Mouse (Mus musculus) testis, adult 2 months (tissue): ENCODE measurements at regions not wholly inside any gene's neighbourhood (a gene's known extent, or its start where the extent isn't known, plus 50 kb on each side); places are given as distances from the start of the nearest gene placed in this dataset.

Source experiments
- H3K27ac ChIP-seq: fragments of 200-500 bp; 2 replicates; pipeline ENCODE4 v1.5.1; 2012; ENCODE audit warnings: low read depth, low read length; ENCODE audit not compliant: control insufficient read depth, insufficient read depth
- H3K27me3 ChIP-seq: fragments of 200-500 bp; 2 replicates; pipeline ENCODE4 v1.6.1; 2012; ENCODE audit warnings: mild to moderate bottlenecking, low read length, moderate library complexity; ENCODE audit not compliant: control insufficient read depth, insufficient read depth
- H3K36me3 ChIP-seq: fragments of 200-500 bp; 2 replicates; pipeline ENCODE4 v1.6.1; 2012; ENCODE audit warnings: mild to moderate bottlenecking, low read length; ENCODE audit not compliant: control insufficient read depth, insufficient read depth
- H3K4me1 ChIP-seq: fragments of 200-500 bp; 2 replicates; pipeline ENCODE4 v1.6.1; 2012; ENCODE audit warnings: low read length; ENCODE audit not compliant: control insufficient read depth, insufficient read depth
- H3K4me3 ChIP-seq: fragments of 200-500 bp; 2 replicates; pipeline ENCODE4 v1.5.1; 2012; ENCODE audit warnings: low read depth, mild to moderate bottlenecking, low read length, moderate library complexity, mixed read lengths; ENCODE audit not compliant: control insufficient read depth
- CTCF ChIP-seq: fragments of 200-500 bp; IDR thresholded peaks from 2 replicates; pipeline ENCODE4 v1.5.1; 2012; ENCODE audit warnings: low read depth, mild to moderate bottlenecking, inconsistent platforms, low read length, moderate library complexity; ENCODE audit not compliant: control insufficient read depth, insufficient read depth, insufficient replicate concordance
- POLR2A ChIP-seq: fragments of 200-500 bp; IDR thresholded peaks from 2 replicates; pipeline ENCODE4 v1.6.1; 2012; ENCODE audit warnings: low read depth, mild to moderate bottlenecking, inconsistent platforms, low read length, moderate library complexity; ENCODE audit not compliant: control insufficient read depth

GRCm38 (mm10) chr9:47054595-47054994, 56.1 kb downstream of the Gm4791 start:
- peaks cover 6% of the 10 kb centered on the region for H3K4me1 ChIP-seq
- H3K36me3 ChIP-seq, result no peaks in the 10 kb centered on the region
- TF ChIP-seq CTCF, result peak; percentile 79; the same call in 1 of the 2 replicates
- TF ChIP-seq POLR2A, result no peak
- H3K27me3 ChIP-seq, result no peaks in the 10 kb centered on the region
- H3K27ac ChIP-seq, result no peak overlapping the region
- H3K4me3 ChIP-seq, result peak overlapping the region; percentile 82

DNA sequence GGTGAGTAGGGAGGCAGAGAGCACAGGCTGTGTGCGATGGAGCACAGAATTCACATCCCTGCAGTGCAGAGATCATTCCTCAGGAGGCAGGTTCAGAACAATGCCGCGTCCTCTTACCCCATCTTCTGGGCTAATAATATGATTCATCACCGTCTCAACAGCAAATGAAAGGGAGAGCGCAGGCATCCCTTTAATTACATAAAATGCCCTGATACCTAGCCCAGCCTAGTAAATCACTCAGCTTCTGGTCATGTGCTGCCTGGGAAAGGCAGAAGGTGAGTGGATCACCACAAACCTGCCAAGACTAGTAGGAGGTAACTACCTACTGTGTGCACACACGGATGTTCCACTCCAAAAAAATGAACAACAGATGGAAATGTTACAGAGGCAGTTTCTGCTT, 57.0 kb downstream of the Gm4791 start:
- Histone ChIP-seq H3K27me3 (no peaks in the 10 kb centered on the region), H3K27ac (no peak overlapping the region), H3K36me3 (no peaks in the 10 kb centered on the region), H3K4me1 (peaks cover 6% of the 10 kb centered on the region), H3K4me3 (no peak overlapping the region)
- TF ChIP-seq POLR2A, result no peak
- no peak for TF ChIP-seq CTCF

DNA sequence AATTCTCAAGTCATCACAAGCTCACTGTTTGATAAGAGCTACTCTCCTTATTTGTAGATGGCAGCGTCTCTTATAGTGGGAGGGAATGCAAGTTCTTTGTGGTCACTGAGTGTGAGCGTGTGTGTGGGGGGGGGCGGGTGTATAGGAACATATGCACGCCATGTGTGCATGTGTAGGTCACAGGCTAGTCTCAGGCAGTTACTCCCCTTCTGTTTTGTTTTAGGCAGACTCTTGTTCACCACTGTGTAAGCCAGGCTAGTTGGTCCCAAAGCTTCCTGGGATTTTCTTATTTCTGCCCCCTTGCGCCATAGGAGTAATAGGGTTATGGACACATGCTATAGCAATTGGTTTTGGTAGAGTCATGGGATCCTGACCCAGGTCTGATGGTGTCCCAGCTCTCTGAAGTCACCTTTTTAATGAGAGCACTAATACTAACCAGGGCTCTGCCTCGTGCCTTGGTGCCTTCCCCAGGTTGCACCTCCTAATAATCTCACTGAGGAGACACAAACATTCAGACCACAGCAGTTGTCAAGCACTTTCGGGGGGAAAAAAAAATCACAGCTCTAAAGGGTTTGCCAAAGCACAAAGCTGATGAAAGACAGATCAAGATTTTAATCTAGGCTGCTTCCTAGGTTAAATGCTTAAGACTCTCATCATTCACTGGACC, 60.9 kb downstream of the Gm4791 start:
- no peaks in the 10 kb centered on the region for H3K36me3 ChIP-seq
- H3K27me3 ChIP-seq, result no peaks in the 10 kb centered on the region
- H3K4me1 ChIP-seq, result peaks cover 4% of the 10 kb centered on the region
- TF ChIP-seq CTCF (no peak), POLR2A (no peak)
- H3K27ac ChIP-seq, result no peak overlapping the region
- H3K4me3 ChIP-seq, result no peak overlapping the region

DNA sequence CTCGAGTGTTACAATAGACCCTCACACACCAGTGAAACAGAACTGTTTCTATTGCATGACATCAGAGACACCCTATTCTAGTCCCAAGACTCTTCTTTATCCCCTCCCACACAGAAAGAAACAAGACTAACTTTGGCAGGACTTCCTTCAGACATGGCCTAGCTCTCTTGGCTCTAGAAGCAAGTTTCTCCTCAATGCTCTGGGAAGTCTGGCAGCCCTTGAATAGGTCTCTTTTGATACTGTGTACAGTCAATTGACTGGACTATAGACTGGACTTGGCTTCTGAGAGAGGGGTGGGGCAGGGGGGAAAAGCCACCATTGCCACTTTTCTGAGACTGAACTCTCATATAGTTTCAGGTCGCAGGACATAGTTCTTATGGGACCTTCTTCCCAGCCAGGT, 62.2 kb downstream of the Gm4791 start:
- no peaks in the 10 kb centered on the region for H3K36me3 ChIP-seq
- TF ChIP-seq CTCF, result no peak
- no peak for TF ChIP-seq POLR2A
- H3K4me1 ChIP-seq, result no peaks in the 10 kb centered on the region
- no peak overlapping the region for H3K27ac ChIP-seq
- H3K27me3 ChIP-seq, result no peaks in the 10 kb centered on the region
- no peak overlapping the region for H3K4me3 ChIP-seq

- no peak for TF ChIP-seq CTCF
- TF ChIP-seq POLR2A, result no peak
- Histone ChIP-seq H3K27me3 (no peaks in the 10 kb centered on the region), H3K27ac (no peak overlapping the region), H3K4me3 (no peak overlapping the region), H3K4me1 (no peaks in the 10 kb centered on the region), H3K36me3 (no peaks in the 10 kb centered on the region)
Observed at GRCm38 (mm10) chr9:47062516-47062915, 64.0 kb downstream of the Gm4791 start.

GRCm38 (mm10) chr9:47063751-47064150, 65.2 kb downstream of the Gm4791 start:
- no peaks in the 10 kb centered on the region for H3K27me3 ChIP-seq
- no peaks in the 10 kb centered on the region for H3K36me3 ChIP-seq
- no peak overlapping the region for H3K4me3 ChIP-seq
- H3K27ac ChIP-seq, result no peak overlapping the region
- TF ChIP-seq POLR2A (no peak), CTCF (no peak)
- H3K4me1 ChIP-seq, result no peaks in the 10 kb centered on the region

DNA sequence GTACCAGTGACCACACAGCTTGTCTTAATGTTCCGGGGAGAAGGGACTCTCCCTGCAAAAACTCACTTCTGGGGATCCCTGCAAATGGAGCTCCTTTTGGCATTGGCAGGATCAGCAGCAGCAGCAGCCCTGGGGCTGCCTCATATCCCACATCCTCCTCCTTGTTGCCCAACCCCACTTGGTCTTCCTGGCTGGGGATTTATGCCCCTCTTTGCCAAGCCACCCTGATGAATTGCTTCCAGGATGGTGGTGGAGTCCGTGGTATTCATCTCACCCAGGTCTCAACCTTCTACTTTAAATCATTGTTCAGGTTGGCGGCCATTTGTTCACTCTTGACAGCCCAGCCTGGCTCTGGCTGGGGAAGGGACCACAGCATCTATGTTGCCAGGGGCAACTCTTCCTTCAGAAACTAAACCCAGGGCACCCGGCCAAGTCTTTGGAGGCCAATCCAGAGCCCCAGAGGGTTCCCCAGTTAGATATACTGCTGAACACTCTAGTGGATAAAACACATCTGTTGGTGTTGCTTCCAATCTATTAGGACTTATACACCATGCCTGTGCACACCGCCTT, 66.0 kb downstream of the Gm4791 start:
- Histone ChIP-seq H3K4me1 (no peaks in the 10 kb centered on the region), H3K27me3 (no peaks in the 10 kb centered on the region), H3K36me3 (no peaks in the 10 kb centered on the region), H3K4me3 (no peak overlapping the region), H3K27ac (no peak overlapping the region)
- TF ChIP-seq CTCF (no peak), POLR2A (no peak)
